Mouse (Mus musculus) ES-E14 (cell line): ENCODE data around the gene Plekhs1. TPM values are rescaled to one million over a fixed set of nuclear protein-coding genes. Genes with fewer than 3 reads are reported as not detected.

Experiments used
- DNase-seq: peaks from one replicate; pipeline ENCODE4 v3.0.0-alpha.2; 2013; ENCODE audit warnings: low read depth, low spot score
- H3K27ac ChIP-seq: 2 replicates; pipeline ENCODE4 v1.5.1; 2012; ENCODE audit warnings: low read depth, mild to moderate bottlenecking, low read length, moderate library complexity, mixed read lengths; ENCODE audit not compliant: poor library complexity, insufficient read depth, severe bottlenecking
- H3K36me3 ChIP-seq: 2 replicates; pipeline ENCODE4 v1.6.1; 2012; ENCODE audit warnings: mild to moderate bottlenecking, low read length, moderate library complexity, mixed read lengths; ENCODE audit not compliant: control insufficient read depth, poor library complexity, insufficient read depth, severe bottlenecking
- H3K4me1 ChIP-seq, 2 experiments: fragments of 150-350 bp in 1 of 2; sonication (generic) in 1 of 2; 2 replicates each; pipeline ENCODE4 v1.6.1; 2012; ENCODE audit warnings: low read length in 2 of 2, mild to moderate bottlenecking in 1 of 2, mixed read lengths in 1 of 2; ENCODE audit not compliant: control insufficient read depth in 2 of 2, insufficient read depth in 2 of 2, poor library complexity in 1 of 2
- H3K4me3 ChIP-seq, 2 experiments: fragments of 150-350 bp in 1 of 2; sonication (generic) in 1 of 2; 2 replicates each; pipeline ENCODE4 v1.5.1; 2012; ENCODE audit warnings: low read length in 2 of 2, low read depth in 1 of 2, mild to moderate bottlenecking in 1 of 2, mixed read lengths in 1 of 2; ENCODE audit not compliant: insufficient read depth in 1 of 2, poor library complexity in 1 of 2, severe bottlenecking in 1 of 2
- H3K9ac ChIP-seq: 2 replicates; pipeline ENCODE4 v1.6.1; 2012; ENCODE audit warnings: low read depth, mild to moderate bottlenecking, low read length, mixed read lengths; ENCODE audit not compliant: poor library complexity, insufficient read depth, severe bottlenecking
- H3K9me3 ChIP-seq: fragments of 150-350 bp; sonication (generic); 2 replicates; pipeline ENCODE4 v1.6.1; 2012; ENCODE audit warnings: low read depth, mild to moderate bottlenecking, low read length; ENCODE audit not compliant: control insufficient read depth, insufficient read depth
- CHD2 ChIP-seq: IDR thresholded peaks from 2 replicates; pipeline ENCODE4 v1.6.1; 2014; ENCODE audit warnings: mild to moderate bottlenecking, low read depth, low read length, inconsistent platforms
- HCFC1 ChIP-seq: IDR thresholded peaks from 2 replicates; pipeline ENCODE4 v1.6.1; 2012; ENCODE audit warnings: low read length, inconsistent platforms, borderline replicate concordance; ENCODE audit not compliant: insufficient read depth
- MAFK ChIP-seq: IDR thresholded peaks from 2 replicates; pipeline ENCODE4 v1.6.1; 2014; ENCODE audit warnings: mild to moderate bottlenecking, low read depth, low read length, inconsistent platforms; ENCODE audit not compliant: insufficient read depth
- ZC3H11A ChIP-seq: IDR thresholded peaks from 2 replicates; pipeline ENCODE4 v1.6.1; 2012; ENCODE audit warnings: low read depth, mild to moderate bottlenecking, inconsistent platforms, low read length, borderline replicate concordance
- ZNF384 ChIP-seq: IDR thresholded peaks from 2 replicates; pipeline ENCODE4 v1.6.1; 2012; ENCODE audit warnings: low read depth, low read length, inconsistent platforms
- in situ Hi-C, 2 experiments: fragments of 600-800 bp; cut with MboI; formaldehyde crosslinking; loops; one replicate each; pipeline ENCODE4 v1.15.1; 2025; ENCODE audit warnings: low sequenced_read_pairs in 2 of 2, inconsistent platforms in 1 of 2; ENCODE audit not compliant: unreplicated experiment in 2 of 2
- total RNA-seq: library from RNA; depleted of rRNA; stranded (reverse); fragments of 300-350 nt; gene quantifications from 2 replicates; pipeline ENCODE4 v1.2.3, GENCODE M21; 2012

The Plekhs1 gene
- total RNA-seq, 1 experiment: 0.36 TPM

GRCm38 (mm10) chr19:56459154-56460050 lies 2.0 kb upstream of the Plekhs1 start:
- TF ChIP-seq CHD2: no peak
- H3K36me3 ChIP-seq: no peaks in the 10 kb centered on the region
- no peaks in the 10 kb centered on the region for H3K9me3 ChIP-seq
- H3K4me1 ChIP-seq: no peaks in the 10 kb centered on the region
- H3K9ac ChIP-seq: no peak overlapping the region
- no peak overlapping the region for H3K27ac ChIP-seq
- no peak for DNase-seq
- H3K4me3 ChIP-seq: no peak overlapping the region
- in situ Hi-C loops: no loop called here

DNA sequence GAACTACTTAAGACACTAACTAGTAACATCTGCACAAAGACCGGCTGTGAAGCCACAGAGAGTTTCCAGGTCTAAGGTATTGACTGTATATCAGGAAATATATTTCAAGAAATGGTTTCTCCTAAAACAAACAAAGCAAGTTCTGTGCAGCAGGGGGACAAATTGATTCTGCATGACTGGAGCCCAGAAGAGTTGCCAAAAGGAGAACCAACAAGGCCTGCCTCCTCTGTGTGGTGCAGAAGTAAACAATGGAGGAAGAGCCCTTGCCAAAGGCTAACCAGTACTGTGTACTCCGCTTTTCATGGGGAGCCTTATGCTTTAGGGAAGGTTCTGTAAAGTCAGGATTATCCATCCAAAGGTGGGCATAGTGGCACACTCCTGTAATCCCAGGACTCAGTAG lies 1.2 kb upstream of the Plekhs1 start:
- Histone ChIP-seq H3K9ac (no peak overlapping the region), H3K9me3 (no peaks in the 10 kb centered on the region), H3K4me3 (no peak overlapping the region), H3K36me3 (no peaks in the 10 kb centered on the region), H3K27ac (no peak overlapping the region), H3K4me1 (no peaks in the 10 kb centered on the region)
- in situ Hi-C loops: no loop called here
- TF ChIP-seq MAFK (no peak), CHD2 (no peak), HCFC1 (no peak), ZNF384 (no peak), ZC3H11A (no peak)
- no peak for DNase-seq

DNA sequence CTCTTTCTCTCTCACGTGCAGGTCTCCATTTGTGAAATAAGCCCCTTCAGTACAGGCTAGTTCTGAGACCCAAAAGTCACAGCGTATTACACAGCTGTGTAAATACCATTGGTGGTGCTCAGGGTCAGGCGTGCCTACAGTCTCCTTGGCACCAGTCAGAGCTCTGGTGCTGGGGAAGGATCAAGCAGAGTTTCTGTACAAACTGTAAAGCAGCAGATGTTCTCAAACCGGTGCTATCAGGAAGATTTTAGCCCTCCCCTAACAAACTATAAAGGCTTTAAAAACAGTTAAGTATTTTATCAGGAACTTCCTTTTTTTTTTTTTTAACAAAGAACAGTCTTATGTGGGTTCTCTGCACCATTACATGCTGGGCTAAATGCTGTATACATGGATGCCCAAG lies 1.3 kb downstream of the Plekhs1 start:
- DNase-seq: no peak
- Histone ChIP-seq H3K36me3 (no peaks in the 10 kb centered on the region), H3K27ac (no peak overlapping the region), H3K4me1 (no peaks in the 10 kb centered on the region), H3K9me3 (no peaks in the 10 kb centered on the region), H3K4me3 (no peak overlapping the region), H3K9ac (no peak overlapping the region)
- in situ Hi-C loops: no loop called here
- TF ChIP-seq CHD2 (no peak), HCFC1 (no peak), ZC3H11A (no peak), ZNF384 (no peak), MAFK (no peak)

- in situ Hi-C loops: no loop called here
- Histone ChIP-seq H3K27ac (no peak overlapping the region), H3K4me3 (no peak overlapping the region), H3K9ac (no peak overlapping the region), H3K36me3 (no peaks in the 10 kb centered on the region), H3K9me3 (no peaks in the 10 kb centered on the region), H3K4me1 (no peaks in the 10 kb centered on the region)
- TF ChIP-seq HCFC1 (no peak), MAFK (no peak), CHD2 (no peak), ZNF384 (no peak), ZC3H11A (no peak)
- no peak for DNase-seq
Measured at GRCm38 (mm10) chr19:56466486-56466885, 5.0 kb downstream of the Plekhs1 start.
